Mouse (Mus musculus) ovary, postnatal 10 days (tissue): ENCODE data around the gene Echdc2.

ENCODE experiments used
- DNase-seq: peaks from one replicate; pipeline ENCODE4 v3.0.0; 2022; ENCODE audit warnings: low spot score

Gene Echdc2

DNA sequence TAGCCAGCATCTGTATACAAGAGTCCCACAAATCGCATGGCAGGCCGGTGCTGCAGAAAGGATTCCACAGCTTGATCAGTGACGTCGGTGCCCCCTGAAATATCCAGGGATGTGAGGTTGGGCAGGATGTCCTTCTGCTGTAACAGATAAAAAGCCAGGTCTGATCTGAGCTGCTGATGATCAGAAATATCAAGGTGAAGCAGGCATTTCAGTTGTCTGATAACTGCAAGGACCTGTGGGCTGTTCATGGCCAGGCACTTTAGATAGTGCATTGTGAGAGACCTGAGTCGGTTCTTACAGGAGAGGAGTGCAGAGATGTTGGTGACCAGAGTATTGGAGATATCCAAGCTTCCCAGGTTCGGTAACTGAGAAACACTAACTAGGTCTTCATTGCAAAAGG, 39.4 kb downstream of the Echdc2 start:
- DNase-seq, result no peak

DNA sequence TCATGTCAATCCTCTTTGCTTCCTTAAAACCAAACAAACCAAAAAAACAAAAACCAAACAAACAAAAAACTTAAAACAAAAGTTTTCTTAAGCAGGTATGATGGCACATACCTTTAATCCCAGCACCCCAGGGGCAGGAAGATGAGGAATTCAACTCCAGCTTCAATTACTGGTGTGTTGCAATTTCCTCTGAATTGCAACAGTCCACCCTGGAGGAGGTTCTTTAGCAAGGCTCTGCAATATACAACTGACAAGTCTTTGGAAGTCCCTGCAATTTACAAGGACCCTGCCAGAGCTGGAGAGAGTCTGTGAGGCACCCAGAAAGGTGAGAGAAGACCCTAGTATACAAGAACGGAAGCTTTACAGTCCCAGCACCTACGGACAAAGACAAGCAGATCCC, 47.8 kb downstream of the Echdc2 start:
- no peak for DNase-seq

DNA sequence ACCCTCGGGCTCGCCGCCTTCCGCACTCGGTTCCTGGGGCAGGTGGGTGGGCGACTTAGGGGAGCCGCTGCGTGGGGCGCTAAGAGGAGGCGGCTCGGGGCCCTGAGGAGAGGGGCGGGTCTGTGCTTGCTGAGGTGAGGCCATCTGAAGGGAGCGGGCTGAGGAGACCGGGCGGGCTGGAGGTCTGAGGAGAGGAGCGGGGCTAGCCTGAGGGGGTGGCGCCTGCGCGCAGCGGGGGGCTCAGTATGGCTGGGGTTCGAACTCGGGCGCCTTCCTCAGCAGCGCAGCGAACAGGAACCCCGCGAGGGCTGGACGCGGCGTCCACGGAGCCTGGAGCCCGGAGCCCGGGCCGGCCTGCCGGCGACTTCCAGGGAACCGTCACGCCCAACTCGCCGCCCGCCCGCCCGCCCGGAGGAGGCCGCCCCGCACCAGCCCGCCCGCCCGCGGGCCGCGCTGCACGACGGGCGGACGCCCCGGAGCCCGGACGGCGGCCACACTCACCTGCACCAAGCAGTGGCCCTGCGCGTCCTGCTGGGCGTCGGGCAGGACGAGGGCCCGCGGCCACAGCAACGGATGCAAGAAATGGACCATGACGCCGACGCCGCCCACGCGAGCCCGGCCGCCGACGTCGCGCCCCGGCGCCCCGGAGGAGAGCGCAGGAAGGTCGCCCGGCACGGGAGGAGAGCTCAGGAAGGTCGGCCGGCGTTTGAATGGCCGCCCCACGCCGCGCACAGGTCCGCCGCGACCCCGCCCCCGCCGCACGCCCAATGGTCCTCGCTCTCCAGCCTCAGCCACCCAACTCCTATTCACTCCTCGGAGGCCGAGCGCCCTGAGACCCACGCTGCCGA, 52.3 kb downstream of the Echdc2 start, which contains the start of gene Zyg11a:
Gene Zyg11a (minus strand): TSS at position 717 of the 848 bp plus-strand sequence.
- no peak for DNase-seq

GRCm38 (mm10) chr4:108219019-108219418, 53.8 kb downstream of the Echdc2 start:
- no peak for DNase-seq

DNA sequence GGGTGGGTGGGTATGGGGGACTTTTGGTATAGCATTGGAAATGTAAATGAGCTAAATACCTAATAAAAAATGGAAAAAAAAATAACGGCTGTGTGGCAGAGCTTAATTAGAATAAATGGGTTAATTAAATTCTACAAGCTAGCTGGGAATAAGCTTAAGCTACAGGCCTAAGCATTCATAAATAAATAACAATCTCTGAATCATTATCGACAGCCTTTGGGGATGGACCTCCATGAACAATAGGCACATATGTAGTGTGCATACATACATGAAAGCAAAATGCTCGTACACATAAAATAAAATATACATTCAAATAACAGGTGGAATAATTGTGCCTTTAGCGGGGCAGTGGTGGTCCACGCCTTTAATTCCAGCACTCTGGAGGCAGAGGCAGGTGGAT, 57.3 kb downstream of the Echdc2 start:
- DNase-seq, result no peak

DNA sequence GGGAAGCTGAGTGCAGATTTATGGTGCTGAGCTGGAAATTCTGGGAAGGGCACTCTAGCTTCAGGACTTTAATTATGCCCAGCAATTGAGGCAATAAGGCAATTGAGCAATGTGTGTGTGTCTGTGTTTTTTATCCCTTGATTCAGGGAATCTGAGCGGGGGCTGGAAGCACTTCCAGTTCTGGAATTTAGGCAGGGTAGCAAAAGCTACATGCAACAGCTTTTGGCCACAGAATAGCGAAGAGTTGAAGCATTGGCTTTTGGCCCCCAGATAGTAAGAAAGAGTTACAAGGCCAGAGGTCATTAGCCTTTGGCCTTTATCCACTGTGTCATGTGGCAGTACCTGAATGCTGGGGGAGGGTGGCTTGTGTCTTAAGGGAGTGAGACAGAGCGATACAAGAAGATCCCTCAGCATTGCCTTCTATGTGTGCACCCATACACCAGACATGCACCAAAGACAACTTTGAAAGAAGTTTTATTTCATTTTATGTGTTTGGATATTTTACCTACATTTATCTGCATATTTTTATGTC, 60.2 kb downstream of the Echdc2 start:
- no peak for DNase-seq
